Comparison of ENCODE assay signal across 10 mouse cellular contexts in the genomic region with DNA sequence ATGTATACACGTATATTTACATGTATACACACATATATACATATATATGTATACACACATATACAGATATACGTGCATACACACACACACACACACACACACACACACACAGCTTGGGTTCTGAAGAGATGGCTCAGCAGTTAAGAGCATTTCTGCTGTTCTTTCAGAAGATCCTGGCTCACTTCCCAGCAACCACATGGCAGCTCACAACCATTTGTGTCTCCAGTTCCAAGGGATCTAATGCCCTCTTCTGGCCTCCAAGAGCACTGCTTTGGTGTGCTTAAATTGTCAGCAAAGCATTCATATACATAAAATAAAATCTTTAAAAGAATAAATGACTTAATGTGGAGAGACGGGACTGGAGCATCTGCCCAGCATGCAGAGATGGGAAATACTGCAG. TPM values are rescaled to one million over a fixed set of nuclear protein-coding genes. Genes with fewer than 3 reads are reported as not detected.
DNase-seq lines count a peak whose midpoint lies in the region; ATAC-seq and TF ChIP-seq lines count a peak whose summit lies in the region.
"Had no signal": no experiment of that assay in that cellular context is flagged by ENCODE, and none has a peak within 500 bp of the region (broad histone marks: within the 10 kb centered on the region; RNA-seq: fewer than 3 reads in every experiment).

No protein-coding gene starts in this region.

- WGBS in kidney, embryonic 14.5 days = 78% methylated on average over 3 of the region's 3 CpGs
- WGBS in lung, embryonic 15.5 days = 55% methylated on average over 3 of the region's 3 CpGs
- WGBS in midbrain, embryonic 13.5 days = 84% methylated on average over 3 of the region's 3 CpGs

- H3K4me1 ChIP-seq in kidney, embryonic 14.5 days (ENCODE audit: control insufficient read depth, insufficient read depth, low read length) = no peaks in the 10 kb centered on the region; the same call in 1 of the 2 replicates
- no peaks in the 10 kb centered on the region for H3K4me1 ChIP-seq in cortical plate, adult 2 months (ENCODE audit: control insufficient read depth, insufficient read depth, low read length)
- peaks cover under 1% of the 10 kb centered on the region; the same call in 1 of the 2 replicates for H3K4me1 ChIP-seq in lung, embryonic 15.5 days
- H3K4me1 ChIP-seq in midbrain, embryonic 13.5 days (replicated peaks) = no peaks in the 10 kb centered on the region
- H3K4me1 ChIP-seq: embryonic facial prominence, embryonic 15.5 days; liver, embryonic 15.5 days had no signal

- no peak overlapping the region for H3K4me3 ChIP-seq in kidney, embryonic 14.5 days (ENCODE audit: low read length)
- H3K4me3 ChIP-seq in cortical plate, adult 2 months (ENCODE audit: insufficient read depth, low read length) = no peak overlapping the region
- H3K4me3 ChIP-seq in lung, embryonic 15.5 days = no peak overlapping the region
- H3K4me3 ChIP-seq in midbrain, embryonic 13.5 days (replicated peaks) = no peak overlapping the region
- H3K4me3 ChIP-seq: embryonic facial prominence, embryonic 15.5 days; liver, embryonic 15.5 days had no signal

- no peaks in the 10 kb centered on the region for H3K27me3 ChIP-seq in kidney, embryonic 14.5 days (ENCODE audit: control insufficient read depth, insufficient read depth, low read length)
- H3K27me3 ChIP-seq in Patski = no peaks in the 10 kb centered on the region
- H3K27me3 ChIP-seq in lung, embryonic 15.5 days = no peaks in the 10 kb centered on the region
- no peaks in the 10 kb centered on the region for H3K27me3 ChIP-seq in midbrain, embryonic 13.5 days
- H3K27me3 ChIP-seq: embryonic facial prominence, embryonic 15.5 days; liver, embryonic 15.5 days had no signal

- DNase-seq in kidney, adult 18-20 months = peak; percentile 63
- peak; percentile 13 for DNase-seq in Patski (ENCODE audit: low read depth, low spot score)
- peak; percentile 85 for DNase-seq in kidney, adult 9 months
- DNase-seq in telencephalon, adult 2 months (ENCODE audit: low read depth, low spot score) = peak; percentile 78

- POLR2A ChIA-PET in Patski (lab: Charles Lee) = no interaction called here

- H3K9me3 ChIP-seq in kidney, embryonic 14.5 days (ENCODE audit: control insufficient read depth, low read length) = no peaks in the 10 kb centered on the region
- no peaks in the 10 kb centered on the region for H3K9me3 ChIP-seq in lung, embryonic 15.5 days
- no peaks in the 10 kb centered on the region for H3K9me3 ChIP-seq in midbrain, embryonic 13.5 days
- H3K9me3 ChIP-seq: embryonic facial prominence, embryonic 15.5 days; liver, embryonic 15.5 days had no signal

- CTCF ChIA-PET in Patski (lab: Charles Lee) = interaction anchor here (1.0 to 3.4 kb wide), 6 partner anchors 8 to 186 kb away, joined by 3 to 12 read pairs (median 4); no protein-coding TSS in a partner anchor

- ATAC-seq in kidney, embryonic 14.5 days (ENCODE audit: low FRiP score, low TSS enrichment) = no peak
- ATAC-seq in Patski = no peak
- peak; percentile 64; the same call in 1 of the 2 replicates for ATAC-seq in lung, embryonic 15.5 days (ENCODE audit: borderline replicate concordance, extremely low read depth, low FRiP score, low TSS enrichment)
- no peak for ATAC-seq in midbrain, embryonic 13.5 days

- TF ChIP-seq CTCF in Patski (IDR thresholded peaks at IDR 0.05) = peak; percentile 76
- TF ChIP-seq CTCF in cortical plate, adult 2 months (IDR thresholded peaks at IDR 0.05; ENCODE audit: extremely low read depth, insufficient read depth, low read length) = peak; percentile 54

- H3K27ac ChIP-seq in kidney, embryonic 14.5 days (ENCODE audit: low read depth, low read length) = no peak overlapping the region
- H3K27ac ChIP-seq in cortical plate, adult 2 months (ENCODE audit: insufficient read depth, low read length) = no peak overlapping the region
- no peak overlapping the region for H3K27ac ChIP-seq in lung, embryonic 15.5 days
- H3K27ac ChIP-seq in midbrain, embryonic 13.5 days = no peak overlapping the region
- H3K27ac ChIP-seq: embryonic facial prominence, embryonic 15.5 days; liver, embryonic 15.5 days had no signal

- H3K9ac ChIP-seq in kidney, embryonic 14.5 days (ENCODE audit: low read depth, low read length) = no peak overlapping the region
- no peak overlapping the region for H3K9ac ChIP-seq in lung, embryonic 15.5 days
- no peak overlapping the region for H3K9ac ChIP-seq in midbrain, embryonic 13.5 days (replicated peaks)
- H3K9ac ChIP-seq: embryonic facial prominence, embryonic 15.5 days; liver, embryonic 15.5 days had no signal

- H3K4me2 ChIP-seq in kidney, embryonic 14.5 days (replicated peaks; ENCODE audit: low read depth, low read length) = no peak overlapping the region
- H3K4me2 ChIP-seq in lung, embryonic 15.5 days = no peak overlapping the region
- no peak overlapping the region for H3K4me2 ChIP-seq in midbrain, embryonic 13.5 days (replicated peaks)
- H3K4me2 ChIP-seq: embryonic facial prominence, embryonic 15.5 days; liver, embryonic 15.5 days had no signal

- TF ChIP-seq POLR2A in cortical plate, adult 2 months (IDR thresholded peaks at IDR 0.05; ENCODE audit: extremely low read depth, insufficient read depth, low read length) = no peak

- H3K36me3 ChIP-seq in kidney, embryonic 14.5 days (ENCODE audit: control insufficient read depth, insufficient read depth, low read length) = no peaks in the 10 kb centered on the region
- H3K36me3 ChIP-seq in lung, embryonic 15.5 days = no peaks in the 10 kb centered on the region
- H3K36me3 ChIP-seq in midbrain, embryonic 13.5 days = no peaks in the 10 kb centered on the region
- H3K36me3 ChIP-seq: embryonic facial prominence, embryonic 15.5 days; liver, embryonic 15.5 days had no signal

- in situ Hi-C loops in Patski (cut with MboI; ENCODE audit: low pct_unique_long_range_greater_than_20kb) = loop anchor here (5.0 kb wide), 1 partner anchor 185 kb away; no protein-coding TSS in a partner anchor

RNA-seq across cellular contexts. Expression of gene Usp50, which starts 0.8 kb away (rescaled TPM):
- polyA plus RNA-seq in kidney, embryonic 14.5 days (2014; fragmentation: Nextera tagmentation; extraction: Ambion mirVana) = 2.9 and 3.3 TPM in 2 replicates
- polyA plus RNA-seq in Patski (2021) = 0.30 TPM
- polyA plus RNA-seq in cortical plate, adult 2 months (2012; rRNA removed) = 3.1 and 4.0 TPM in 2 replicates
- 2.1 and 2.3 TPM in 2 replicates for polyA plus RNA-seq in lung, embryonic 15.5 days (2015; fragmentation: Nextera tagmentation; extraction: Ambion mirVana)
- 2.6 and 2.7 TPM in 2 replicates for polyA plus RNA-seq in midbrain, embryonic 13.5 days (2015; fragmentation: Nextera tagmentation; extraction: Ambion mirVana)

Comparison
In these comparisons a context has a peak if more than half of its experiments do, and no peak if none do; other contexts are left out.
1. DNase-seq: peak in every context shown above with its lines; median percentile 85 in kidney, adult 9 months; 78 in telencephalon, adult 2 months; 63 in kidney, adult 18-20 months; 13 in Patski.